Mouse (Mus musculus): Measurements from ENCODE around the gene Tmem198b.
"Not testable (repeated sequence)": the region's sequence is repeated elsewhere in the genome, so short reads cannot be mapped to it uniquely, and the experiment has no call there.

Gene Tmem198b

DNA sequence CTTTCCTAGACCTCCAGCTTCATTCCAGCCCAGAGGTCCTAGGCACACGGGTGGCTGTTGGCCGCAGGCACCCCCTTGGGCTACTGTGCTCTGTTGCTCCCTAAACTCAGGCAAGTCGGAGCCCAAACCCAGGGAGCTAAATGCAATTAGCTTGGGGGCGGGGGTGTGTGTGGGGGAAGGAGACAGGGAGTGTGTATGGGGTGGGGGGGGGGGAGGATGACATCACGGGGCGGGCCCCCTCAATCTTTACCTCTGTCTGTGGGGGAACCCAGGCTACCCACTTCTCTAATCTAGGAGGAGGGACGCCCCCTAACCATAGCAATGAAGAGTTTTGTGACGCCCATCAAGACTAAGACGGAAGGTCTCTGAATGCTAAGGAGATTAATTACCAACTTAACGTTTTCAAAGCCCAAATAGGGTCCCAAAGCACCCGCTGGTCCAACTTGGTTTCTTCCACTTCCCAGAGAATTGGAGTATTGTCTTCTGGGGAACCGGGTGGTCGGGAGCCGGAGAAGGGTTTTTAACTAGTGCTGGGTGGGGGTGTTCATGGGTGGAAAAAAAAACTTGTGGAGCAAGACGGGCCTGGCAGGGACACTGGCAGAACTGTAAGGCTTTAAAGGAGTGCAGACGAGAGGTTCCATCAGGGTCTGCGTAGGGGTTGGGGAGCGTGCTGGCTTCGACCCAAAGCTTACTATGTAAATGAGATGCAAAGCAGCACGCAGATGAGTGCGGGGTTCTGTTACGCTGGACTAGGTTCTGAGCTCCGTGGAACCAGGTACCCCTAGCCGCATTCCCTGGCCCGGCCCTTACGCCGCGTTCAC is at the start of gene Tmem198b:
TSS of gene Tmem198b (minus strand) at position 100 of the 821 bp plus-strand sequence.
- peak; percentile 62 to 75 for DNase-seq (ENCODE audit: low spot score in 2 of 2)

DNA sequence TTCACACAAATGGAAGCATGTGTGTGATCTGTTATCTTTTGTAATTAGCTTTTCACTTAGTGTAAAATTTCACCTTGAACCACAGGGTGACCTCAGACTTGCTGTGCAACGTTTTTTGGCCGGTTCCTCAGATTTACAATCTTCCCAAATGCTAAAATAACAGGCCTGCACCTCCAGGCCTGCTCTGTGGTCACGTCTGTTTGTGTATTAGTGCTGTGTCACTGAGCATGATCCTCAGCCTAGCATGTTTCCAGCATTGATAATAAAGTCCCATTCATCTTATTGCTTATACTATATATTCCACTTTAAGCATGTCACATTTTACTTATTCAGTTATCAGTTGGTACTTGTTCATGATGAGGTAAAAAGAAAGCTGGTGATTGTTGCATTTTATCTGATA is 46.2 kb upstream of the Tmem198b start:
- no peak for DNase-seq (ENCODE audit: low spot score in 2 of 2)

GRCm38 (mm10) chr10:128848426-128848825 is 44.3 kb upstream of the Tmem198b start:
- DNase-seq (ENCODE audit: low spot score in 2 of 2) = no peak

DNA sequence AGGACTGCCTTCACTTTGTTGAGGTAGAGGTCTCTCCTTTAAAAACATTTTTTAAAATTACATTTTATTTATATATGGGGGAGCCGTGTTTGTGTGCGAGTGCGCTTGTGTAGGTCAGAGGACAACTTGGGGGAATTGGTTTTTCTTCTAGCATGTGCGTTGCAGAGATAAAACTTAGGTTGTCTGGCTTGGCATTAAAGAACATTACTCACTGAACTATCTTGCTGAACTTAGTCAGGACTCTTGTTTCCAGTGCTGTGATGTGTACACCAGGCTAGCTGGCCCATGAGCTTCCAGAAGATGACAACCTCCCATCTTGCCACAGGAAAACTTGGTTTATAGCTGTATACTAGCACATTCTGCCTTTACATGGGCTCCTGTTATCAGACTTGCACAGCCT is 42.5 kb upstream of the Tmem198b start:
- no peak for DNase-seq (ENCODE audit: low spot score in 2 of 2)

DNA sequence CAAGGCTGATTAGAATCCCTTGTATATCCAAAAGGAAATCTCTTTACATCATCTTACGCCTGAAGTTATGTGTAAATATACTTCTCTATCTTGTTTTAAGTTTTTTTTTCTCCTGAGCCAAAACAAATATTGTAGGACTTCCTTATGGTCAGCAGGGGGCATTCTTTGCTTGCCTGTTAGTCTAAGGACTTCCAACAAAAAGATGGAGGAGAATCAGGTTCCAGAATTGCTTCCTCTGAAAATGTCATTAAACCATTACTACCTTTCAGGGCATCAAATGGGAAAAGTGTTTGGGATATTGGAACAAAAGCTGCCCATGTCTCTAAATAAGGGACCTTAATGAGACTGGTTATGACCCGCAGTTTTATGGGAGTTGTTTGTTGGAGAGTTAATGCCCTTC is 41.3 kb upstream of the Tmem198b start:
- DNase-seq (ENCODE audit: low spot score in 2 of 2) = no peak

GRCm38 (mm10) chr10:128843260-128843659 is 39.1 kb upstream of the Tmem198b start:
- no peak for DNase-seq (ENCODE audit: low spot score in 2 of 2)

GRCm38 (mm10) chr10:128840612-128841011 is 36.4 kb upstream of the Tmem198b start:
- no peak for DNase-seq (ENCODE audit: low spot score in 2 of 2)

DNA sequence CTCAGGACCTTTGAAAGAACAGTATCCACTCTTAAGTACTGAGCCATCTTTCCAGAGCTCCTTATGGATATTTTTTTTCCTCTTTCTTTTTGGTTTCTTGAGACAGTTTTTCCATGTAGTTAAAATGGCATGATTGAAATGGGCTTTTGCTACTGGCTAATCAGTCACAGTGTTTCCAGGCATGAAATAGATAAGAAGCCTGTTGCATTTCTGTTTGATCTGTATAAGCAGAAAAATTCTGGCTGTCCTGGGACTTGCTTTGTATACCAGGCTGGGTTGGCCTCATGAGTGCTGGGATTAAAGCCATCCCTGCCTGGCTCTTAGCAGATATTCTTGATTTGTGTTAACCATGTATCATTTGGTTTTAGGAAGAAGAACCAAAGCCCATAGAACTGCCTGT is 35.3 kb upstream of the Tmem198b start:
- no peak for DNase-seq (ENCODE audit: low spot score in 2 of 2)

DNA sequence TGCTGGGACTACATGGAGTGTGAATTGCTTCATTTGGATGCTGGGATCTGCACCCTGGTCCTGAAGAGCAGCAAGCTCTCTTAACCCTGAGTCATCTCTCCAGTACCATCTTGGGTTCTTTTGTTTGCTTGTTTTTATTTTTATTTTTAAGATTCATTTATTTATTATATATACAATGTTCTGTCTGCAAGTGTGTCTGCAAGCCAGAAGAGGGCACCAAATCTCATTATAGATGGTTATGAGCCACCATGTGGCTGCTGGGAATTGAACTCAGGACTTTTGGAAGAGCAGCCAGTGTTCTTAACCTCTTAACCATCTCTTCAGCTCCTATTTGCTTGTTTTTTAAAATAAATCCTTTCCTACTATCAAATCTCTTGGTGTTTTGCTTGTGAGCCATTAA is 33.2 kb upstream of the Tmem198b start:
- DNase-seq (ENCODE audit: low spot score in 2 of 2) = no peak

- no peak for DNase-seq (ENCODE audit: low spot score in 2 of 2)
These were observed 19.7 kb upstream of the Tmem198b start for GRCm38 (mm10) chr10:128823821-128824220.

DNA sequence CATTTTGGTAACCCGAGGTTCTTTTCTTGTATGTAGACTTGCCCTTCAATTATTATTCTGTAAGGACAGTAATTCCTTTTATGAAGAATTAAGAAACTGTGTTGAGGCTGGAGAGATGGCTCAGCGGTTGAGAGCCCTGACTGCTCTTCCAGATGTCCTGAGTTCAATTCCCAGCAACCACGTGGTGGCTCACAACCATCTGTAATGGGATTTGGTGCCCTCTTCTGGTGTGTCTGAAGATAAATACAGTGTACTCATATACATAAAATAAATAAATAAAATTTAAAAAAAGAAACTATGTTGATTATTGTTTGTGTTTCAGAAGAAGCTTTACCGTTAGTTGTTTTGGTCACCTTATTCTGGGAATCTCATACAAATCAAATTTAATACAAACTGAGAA is 18.9 kb upstream of the Tmem198b start:
- DNase-seq (ENCODE audit: low spot score in 2 of 2) = not testable (repeated sequence)

DNA sequence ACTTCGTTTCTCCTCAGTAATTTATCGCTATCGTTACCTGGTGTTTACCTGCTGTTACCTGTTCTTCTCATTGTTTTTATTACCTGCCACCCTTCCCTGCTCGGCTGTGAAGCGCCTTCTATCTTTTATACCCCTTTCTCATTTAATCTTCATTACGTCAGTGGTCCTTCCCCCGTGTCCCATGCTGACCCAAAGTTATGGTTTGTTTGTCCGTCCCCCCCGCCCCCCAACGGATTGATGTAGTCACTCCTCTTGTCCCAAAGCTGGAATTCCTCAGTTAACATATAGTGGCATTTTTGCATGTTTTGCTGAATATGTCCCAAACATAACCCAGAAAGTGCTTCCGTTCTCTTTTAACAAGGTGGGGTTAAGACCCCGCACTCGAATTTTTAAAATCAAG is 18.0 kb upstream of the Tmem198b start:
- no peak for DNase-seq (ENCODE audit: low spot score in 2 of 2)

GRCm38 (mm10) chr10:128821358-128822056 is 17.3 kb upstream of the Tmem198b start, which contains the start of gene Ormdl2:
Ormdl2 (minus strand) TSS chr10:128821645.
- peak; percentile 97 to 100 for DNase-seq (ENCODE audit: low spot score in 2 of 2)

DNA sequence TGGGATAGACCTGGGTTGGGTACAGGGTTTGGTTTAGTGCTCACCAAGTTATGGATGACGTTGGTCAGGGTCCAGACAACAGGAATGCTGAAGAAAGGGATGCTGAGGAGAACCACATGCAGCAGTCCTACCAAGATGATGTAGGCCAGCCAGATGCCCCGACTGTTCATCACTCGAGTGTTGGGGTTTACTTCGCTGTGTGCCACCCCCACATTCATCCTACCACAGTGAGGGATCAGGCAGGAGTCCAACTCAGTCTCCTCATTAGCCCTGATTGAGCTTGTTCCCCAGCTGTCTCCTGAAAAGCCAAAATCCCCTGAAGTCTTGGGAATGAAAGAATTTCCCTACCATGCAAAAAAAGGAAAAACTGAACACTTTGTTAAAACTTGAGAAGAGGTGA is 16.0 kb upstream of the Tmem198b start:
- no peak for DNase-seq (ENCODE audit: low spot score in 2 of 2)

DNA sequence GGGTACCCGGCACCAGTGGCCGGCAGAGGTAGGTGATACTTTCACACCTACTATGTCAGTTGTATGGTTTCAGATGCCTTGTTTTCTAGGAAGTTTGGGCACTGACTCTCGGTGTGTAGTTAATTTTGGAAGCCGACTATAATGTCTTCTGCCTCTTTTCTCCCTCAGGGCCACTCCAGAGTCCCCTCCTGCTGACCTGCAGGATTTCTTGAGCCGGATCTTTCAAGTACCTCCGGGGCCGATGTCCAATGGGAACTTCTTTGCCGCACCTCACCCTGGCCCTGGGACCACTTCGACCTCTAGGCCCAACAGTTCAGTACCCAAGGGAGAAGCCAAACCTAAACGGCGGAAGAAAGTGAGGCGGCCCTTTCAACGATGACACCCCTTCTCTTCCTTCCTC is 12.9 kb upstream of the Tmem198b start, which contains the start of gene Sarnp:
TSS of gene Sarnp (plus strand) at position 301 of the 400 bp plus-strand sequence.
- no peak for DNase-seq (ENCODE audit: low spot score in 2 of 2)

DNA sequence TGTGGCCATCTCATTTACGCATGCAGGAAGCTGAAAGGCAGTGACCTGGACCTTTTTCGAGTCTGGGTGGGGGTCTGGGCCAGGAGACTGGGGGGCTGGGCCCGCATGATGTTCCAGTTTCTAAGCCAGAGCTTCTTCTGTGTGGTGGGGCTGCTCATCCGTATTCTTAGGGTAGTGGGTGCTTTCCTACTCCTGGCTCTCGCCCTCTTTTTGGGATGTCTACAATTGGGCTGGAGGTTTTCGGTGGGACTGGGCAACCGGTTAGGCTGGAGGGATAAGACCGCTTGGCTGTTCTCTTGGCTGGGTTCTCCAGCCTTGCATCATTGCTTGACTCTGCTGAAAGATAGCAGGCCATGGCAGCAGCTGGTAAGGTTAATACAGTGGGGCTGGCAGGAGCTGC is 2.8 kb upstream of the Tmem198b start:
- DNase-seq (ENCODE audit: low spot score in 2 of 2) = no peak

DNA sequence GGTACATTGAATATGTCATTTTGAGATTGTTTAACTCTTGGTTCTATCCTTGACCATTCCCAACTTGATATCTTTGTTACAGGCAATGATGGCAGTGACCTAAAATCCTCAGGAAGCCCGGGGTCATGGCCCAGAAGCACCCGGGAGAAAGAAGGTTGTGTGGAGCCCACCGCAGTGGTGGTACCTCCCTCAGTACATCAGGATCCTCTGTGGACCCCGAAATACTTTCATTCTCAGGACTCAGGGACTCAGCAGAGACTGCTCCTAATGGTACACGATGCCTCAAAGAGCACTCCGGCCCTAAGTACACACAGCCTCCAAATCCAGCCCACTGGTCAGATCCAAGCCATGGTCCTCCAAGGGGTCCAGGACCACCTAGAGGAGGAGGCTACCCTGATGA is 1.9 kb upstream of the Tmem198b start:
- DNase-seq (ENCODE audit: low spot score in 2 of 2) = no peak

- peak; percentile 87 to 94 for DNase-seq (ENCODE audit: low spot score in 2 of 2)
These were observed 1.2 kb upstream of the Tmem198b start for GRCm38 (mm10) chr10:128805092-128806000.

DNA sequence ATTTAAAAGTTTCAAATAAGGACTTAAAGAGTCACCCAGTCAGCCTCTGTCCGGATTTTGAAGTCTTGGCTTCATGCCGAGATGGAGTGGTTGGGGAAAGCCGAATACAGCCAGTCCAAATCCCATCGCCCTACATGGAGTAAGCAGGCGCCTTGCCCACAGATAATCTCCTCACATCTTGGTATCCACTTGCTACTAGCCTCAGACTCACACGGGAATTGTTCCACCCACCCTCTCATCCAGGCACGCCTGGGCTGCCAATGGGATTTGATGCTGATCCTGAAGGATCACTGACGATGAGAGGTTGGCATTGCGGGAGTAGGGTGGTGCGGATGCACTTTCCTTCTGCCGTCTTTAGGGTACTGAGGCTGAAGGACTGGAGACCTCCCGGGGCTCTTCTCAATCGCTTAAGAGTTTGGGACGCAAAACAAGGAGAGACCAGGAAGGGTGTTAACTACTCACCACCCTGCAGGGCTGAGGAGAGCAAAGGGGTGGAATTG is 349 bp downstream of the Tmem198b start, which contains the start of gene Dnajc14:
TSS of gene Dnajc14 (plus strand) at position 292 of the 500 bp plus-strand sequence.
- DNase-seq (ENCODE audit: low spot score in 2 of 2) = peak in 1 of 2 experiments; percentile 74

GRCm38 (mm10) chr10:128803361-128803760 is 809 bp downstream of the Tmem198b start:
- DNase-seq (ENCODE audit: low spot score in 2 of 2) = no peak

DNA sequence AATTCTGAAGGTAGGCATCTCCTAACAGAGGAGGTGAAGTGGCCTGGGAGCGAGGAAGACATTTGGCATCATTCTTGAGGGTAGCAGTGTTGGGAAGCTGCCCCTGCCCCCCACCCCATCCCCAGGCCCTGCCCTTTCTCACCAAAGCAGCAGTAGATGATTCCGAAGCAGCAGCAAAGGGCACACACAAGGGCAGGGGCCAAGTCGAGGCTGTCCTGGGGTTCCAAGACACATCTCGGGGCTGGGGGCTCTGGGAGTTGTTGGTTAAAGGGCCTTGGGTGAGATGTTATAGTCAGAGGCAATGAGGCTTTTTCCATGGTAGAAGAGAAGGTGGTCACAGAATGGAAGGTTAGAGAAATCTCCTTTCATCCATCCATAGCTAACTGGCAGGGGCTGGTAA is 1.2 kb downstream of the Tmem198b start:
- DNase-seq (ENCODE audit: low spot score in 2 of 2) = no peak
